Mouse (Mus musculus) CH12F3 (cell line): Measurements from ENCODE around the gene Phf24.

Source experiments
- in situ Hi-C: fragments of 300-500 bp; cut with MboI; formaldehyde crosslinking; loops from 2 replicates; pipeline ENCODE4 v1.14.3; 2020; ENCODE audit warnings: low sequenced_read_pairs

Phf24 gene

GRCm38 (mm10) chr4:42916617-42917401, at the start of gene Phf24:
TSS of gene Phf24 (plus strand) at chr4:42916660.
- in situ Hi-C loops, result no loop called here

GRCm38 (mm10) chr4:42867390-42867789, 49.1 kb upstream of the Phf24 start:
- in situ Hi-C loops, result no loop called here

GRCm38 (mm10) chr4:42868193-42868592, 48.3 kb upstream of the Phf24 start:
- in situ Hi-C loops, result no loop called here

GRCm38 (mm10) chr4:42870748-42871147, 45.7 kb upstream of the Phf24 start:
- in situ Hi-C loops, result loop anchor here (5.0 kb wide), 1 partner anchor 92 kb away; no protein-coding TSS in a partner anchor

- in situ Hi-C loops, result loop anchor here (5.0 kb wide), 1 partner anchor 90 kb away; no protein-coding TSS in a partner anchor
Measured at GRCm38 (mm10) chr4:42872151-42872550, 44.3 kb upstream of the Phf24 start.

GRCm38 (mm10) chr4:42872746-42873435, 43.6 kb upstream of the Phf24 start:
- in situ Hi-C loops, result loop anchor here (5.0 kb wide), 1 partner anchor 89 kb away; no protein-coding TSS in a partner anchor

- in situ Hi-C loops, result loop anchor here (5.0 kb wide), 1 partner anchor 88 kb away; no protein-coding TSS in a partner anchor
Measured at GRCm38 (mm10) chr4:42874134-42874533, 42.3 kb upstream of the Phf24 start, which contains the start of gene Fam205c. TSS of gene Fam205c (minus strand) at chr4:42874234.

GRCm38 (mm10) chr4:42876586-42877291, 39.7 kb upstream of the Phf24 start:
- in situ Hi-C loops, result no loop called here

- in situ Hi-C loops, result no loop called here
Measured at GRCm38 (mm10) chr4:42877657-42878056, 38.8 kb upstream of the Phf24 start.

GRCm38 (mm10) chr4:42879829-42880676, 36.4 kb upstream of the Phf24 start:
- in situ Hi-C loops, result no loop called here

GRCm38 (mm10) chr4:42880677-42880948, 35.8 kb upstream of the Phf24 start:
- in situ Hi-C loops, result no loop called here

GRCm38 (mm10) chr4:42886926-42887325, 29.5 kb upstream of the Phf24 start:
- in situ Hi-C loops, result no loop called here

GRCm38 (mm10) chr4:42888806-42889205, 27.7 kb upstream of the Phf24 start:
- in situ Hi-C loops, result no loop called here

GRCm38 (mm10) chr4:42891176-42891575, 25.3 kb upstream of the Phf24 start:
- in situ Hi-C loops, result no loop called here

GRCm38 (mm10) chr4:42895118-42895517, 21.3 kb upstream of the Phf24 start:
- in situ Hi-C loops, result no loop called here

GRCm38 (mm10) chr4:42898914-42899313, 17.5 kb upstream of the Phf24 start:
- in situ Hi-C loops, result no loop called here

- in situ Hi-C loops, result no loop called here
Measured at GRCm38 (mm10) chr4:42900878-42901277, 15.6 kb upstream of the Phf24 start.

GRCm38 (mm10) chr4:42902174-42902573, 14.3 kb upstream of the Phf24 start:
- in situ Hi-C loops, result no loop called here

GRCm38 (mm10) chr4:42902730-42903129, 13.7 kb upstream of the Phf24 start:
- in situ Hi-C loops, result no loop called here

- in situ Hi-C loops, result no loop called here
Measured at GRCm38 (mm10) chr4:42903942-42904341, 12.5 kb upstream of the Phf24 start.

GRCm38 (mm10) chr4:42904523-42904922, 11.9 kb upstream of the Phf24 start:
- in situ Hi-C loops, result no loop called here
